Mouse (Mus musculus) G1E (cell line): Measurements from ENCODE around the gene Cep135.

Experiments
- CTCF ChIP-seq: IDR thresholded peaks from 2 replicates; pipeline ENCODE4 v1.5.1; 2012; ENCODE audit warnings: low read depth, low read length, inconsistent platforms, mixed read lengths
- POLR2AphosphoS5 ChIP-seq: IDR thresholded peaks from 2 replicates; pipeline ENCODE4 v1.6.1; 2012; ENCODE audit warnings: low read depth, low read length, inconsistent platforms; ENCODE audit not compliant: insufficient replicate concordance
- TAL1 ChIP-seq: conservative IDR thresholded peaks from 2 replicates; pipeline ENCODE4 v1.6.1; 2012; ENCODE audit warnings: low read depth, low read length, inconsistent platforms, mixed read lengths

GRCm38 (mm10) chr5:76585378-76585777, 3.1 kb upstream of the Cep135 start:
- TF ChIP-seq CTCF (no peak), POLR2AphosphoS5 (no peak), TAL1 (no peak)
